Mouse (Mus musculus): ENCODE measurements around the gene Rpl6.
"Not testable (repeated sequence)": the region's sequence is repeated elsewhere in the genome, so short reads cannot be mapped to it uniquely, and the experiment has no call there.

GRCm38 (mm10) chr5:121205537-121206130 is 1.4 kb downstream of the Rpl6 start:
- not testable (repeated sequence) for TF ChIP-seq EP300 (IDR thresholded peaks at IDR 0.05; ENCODE audit: insufficient read depth, low read depth, low read length); CTCF (IDR thresholded peaks at IDR 0.05; ENCODE audit: low read depth, low read length); POLR2A (IDR thresholded peaks at IDR 0.05; ENCODE audit: insufficient read depth, low read length)
